Mouse (Mus musculus) cerebellum, adult 2 months (tissue): Measurements from ENCODE around the gene Mapk6. TPM values are rescaled to one million over a fixed set of nuclear protein-coding genes. Genes with fewer than 3 reads are reported as not detected.
A peak's percentile ranks its signal among the peaks of the same experiment; 100 is the strongest.

Experiments used
- DNase-seq, 2 experiments: peaks; one replicate each; pipeline ENCODE4 v3.0.0; 2021
- H3K27ac ChIP-seq: fragments of 200-500 bp; 2 replicates; pipeline ENCODE4 v1.5.1; 2012; ENCODE audit warnings: low read length, control low read depth, inconsistent platforms; ENCODE audit not compliant: insufficient read depth
- H3K27me3 ChIP-seq: fragments of 200-500 bp; 2 replicates; pipeline ENCODE4 v1.6.1; 2012; ENCODE audit warnings: inconsistent platforms, mild to moderate bottlenecking, low read length, moderate library complexity; ENCODE audit not compliant: control insufficient read depth, insufficient read depth
- H3K4me1 ChIP-seq: fragments of 200-500 bp; 2 replicates; pipeline ENCODE4 v1.6.1; 2011; ENCODE audit warnings: low read length; ENCODE audit not compliant: control insufficient read depth, insufficient read depth
- H3K4me3 ChIP-seq: fragments of 200-500 bp; replicated peaks from 2 replicates; pipeline ENCODE3; 2011; ENCODE audit warnings: mild to moderate bottlenecking, low read depth, low read length, control low read depth; ENCODE audit not compliant: insufficient read depth
- CTCF ChIP-seq: fragments of 200-500 bp; IDR thresholded peaks from 2 replicates; pipeline ENCODE4 v1.5.1; 2011; ENCODE audit warnings: low read depth, mild to moderate bottlenecking, control low read depth, low read length, moderate library complexity, borderline replicate concordance; ENCODE audit not compliant: insufficient read depth
- POLR2A ChIP-seq: fragments of 200-500 bp; IDR thresholded peaks from 2 replicates; pipeline ENCODE4 v1.6.1; 2011; ENCODE audit warnings: low read length, control low read depth, borderline replicate concordance; ENCODE audit not compliant: insufficient read depth
- WGBS: fragments of 180-500 bp; shearing (Covaris S2); methylation state at CpG from one replicate; pipeline ENCODE4 v1.1.7; 2018; 5-methylcytosine and 5-hydroxymethylcytosine counted together
- polyA plus RNA-seq: library from polyadenylated mRNA; depleted of rRNA; stranded (reverse); fragments of >200 nt; gene quantifications from 2 replicates; pipeline ENCODE4 v1.2.3, GENCODE M21; 2012

Gene Mapk6
- polyA plus RNA-seq, 1 experiment: 71.3 TPM

GRCm38 (mm10) chr9:75429657-75430056, 19.9 kb upstream of the Mapk6 start:
- no peak overlapping the region for H3K4me3 ChIP-seq
- DNase-seq: no peak
- H3K4me1 ChIP-seq: peaks cover 21% of the 10 kb centered on the region
- WGBS: 90% methylated on average over 1 of the region's 1 CpGs
- no peak overlapping the region for H3K27ac ChIP-seq
- TF ChIP-seq POLR2A (no peak), CTCF (no peak)
- H3K27me3 ChIP-seq: no peaks in the 10 kb centered on the region

- DNase-seq: no peak
- Histone ChIP-seq H3K27me3 (no peaks in the 10 kb centered on the region), H3K4me1 (peaks cover 21% of the 10 kb centered on the region), H3K4me3 (no peak overlapping the region), H3K27ac (peak overlapping the region; percentile 61; the same call in 1 of the 2 replicates)
- 96% methylated on average over 2 of the region's 2 CpGs for WGBS
- TF ChIP-seq POLR2A: no peak
- TF ChIP-seq CTCF: no peak
Measured at GRCm38 (mm10) chr9:75429040-75429439, 19.2 kb upstream of the Mapk6 start.

GRCm38 (mm10) chr9:75428274-75428600, 18.4 kb upstream of the Mapk6 start:
- Histone ChIP-seq H3K27ac (peak overlapping the region; percentile 89), H3K4me3 (no peak overlapping the region), H3K27me3 (no peaks in the 10 kb centered on the region), H3K4me1 (peaks cover 21% of the 10 kb centered on the region)
- WGBS: 76% methylated on average over 2 of the region's 2 CpGs
- no peak for TF ChIP-seq POLR2A
- no peak for TF ChIP-seq CTCF
- DNase-seq: no peak

GRCm38 (mm10) chr9:75427366-75428273, 17.8 kb upstream of the Mapk6 start:
- 31% methylated on average over 9 of the region's 9 CpGs for WGBS
- peaks cover 21% of the 10 kb centered on the region for H3K4me1 ChIP-seq
- TF ChIP-seq POLR2A: peak; percentile 27; the same call in 1 of the 2 replicates
- no peak for TF ChIP-seq CTCF
- no peaks in the 10 kb centered on the region for H3K27me3 ChIP-seq
- DNase-seq: peak; percentile 82 to 95
- no peak overlapping the region for H3K4me3 ChIP-seq
- peak overlapping the region; percentile 89 for H3K27ac ChIP-seq

GRCm38 (mm10) chr9:75425796-75426391, 16.1 kb upstream of the Mapk6 start:
- TF ChIP-seq CTCF: no peak
- no peak for TF ChIP-seq POLR2A
- 91% methylated on average over 7 of the region's 7 CpGs for WGBS

GRCm38 (mm10) chr9:75424358-75425150, 14.7 kb upstream of the Mapk6 start:
- TF ChIP-seq CTCF (no peak), POLR2A (no peak)
- no peak for DNase-seq
- Histone ChIP-seq H3K27ac (no peak overlapping the region), H3K4me3 (no peak overlapping the region), H3K4me1 (peaks cover 11% of the 10 kb centered on the region), H3K27me3 (no peaks in the 10 kb centered on the region)
- WGBS: 87% methylated on average over 6 of the region's 6 CpGs

More at GRCm38 (mm10) chr9:75425796-75426391, 16.1 kb upstream of the Mapk6 start:
- Histone ChIP-seq H3K4me1 (peaks cover 15% of the 10 kb centered on the region), H3K27ac (no peak overlapping the region), H3K4me3 (no peak overlapping the region), H3K27me3 (no peaks in the 10 kb centered on the region)
- DNase-seq: no peak

- TF ChIP-seq CTCF (no peak), POLR2A (no peak)
- H3K27me3 ChIP-seq: no peaks in the 10 kb centered on the region
- 89% methylated on average over 5 of the region's 5 CpGs for WGBS
- H3K27ac ChIP-seq: no peak overlapping the region
- H3K4me1 ChIP-seq: peaks cover 11% of the 10 kb centered on the region
- no peak overlapping the region for H3K4me3 ChIP-seq
- DNase-seq: no peak
Measured at GRCm38 (mm10) chr9:75423683-75424082, 13.9 kb upstream of the Mapk6 start.

GRCm38 (mm10) chr9:75422251-75422691, 12.5 kb upstream of the Mapk6 start:
- TF ChIP-seq CTCF: no peak
- no peak for TF ChIP-seq POLR2A
- no peak overlapping the region for H3K27ac ChIP-seq
- H3K27me3 ChIP-seq: no peaks in the 10 kb centered on the region
- 85% methylated on average over 3 of the region's 3 CpGs for WGBS
- H3K4me3 ChIP-seq: no peak overlapping the region
- H3K4me1 ChIP-seq: peaks cover 4% of the 10 kb centered on the region
- DNase-seq: no peak
